Comparison of ENCODE assay signal across 19 mouse cellular contexts in the genomic region with DNA sequence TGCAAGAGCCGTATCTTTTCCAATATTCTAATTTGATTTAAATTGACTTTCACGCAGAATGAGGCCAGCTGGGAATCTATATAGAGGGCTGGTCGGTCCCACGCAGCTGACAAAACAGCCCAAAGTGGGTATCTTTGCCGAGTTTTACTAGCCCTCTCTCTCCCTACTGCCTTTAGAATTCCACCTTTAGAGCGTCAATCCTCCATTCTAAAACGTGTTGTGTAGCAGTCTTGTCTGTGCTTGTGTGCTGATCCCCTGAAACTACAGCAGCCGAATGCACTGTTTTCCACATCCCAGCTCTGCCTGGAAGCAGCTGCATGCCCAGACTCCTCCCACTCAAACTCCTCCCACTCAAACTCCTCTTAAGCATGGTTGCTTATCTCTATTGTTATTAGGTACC. TPM values are rescaled to one million over a fixed set of nuclear protein-coding genes. Genes with fewer than 3 reads are reported as not detected.
A peak's percentile ranks its signal among the peaks of the same experiment; 100 is the strongest.
DNase-seq lines count a peak whose midpoint lies in the region; ATAC-seq and TF ChIP-seq lines count a peak whose summit lies in the region.
"Had no signal": no experiment of that assay in that cellular context is flagged by ENCODE, and none has a peak within 500 bp of the region (broad histone marks: within the 10 kb centered on the region; RNA-seq: fewer than 3 reads in every experiment).

No protein-coding gene starts in this region.

- no peaks in the 10 kb centered on the region for H3K27me3 ChIP-seq in hindbrain, embryonic 16.5 days (replicated peaks; ENCODE audit: control insufficient read depth, insufficient read depth, low read length)
- H3K27me3 ChIP-seq in hindbrain, embryonic 10.5 days (ENCODE audit: insufficient read depth, poor library complexity, severe bottlenecking) = no peaks in the 10 kb centered on the region
- H3K27me3 ChIP-seq in midbrain, embryonic 10.5 days (ENCODE audit: low read depth, poor library complexity, severe bottlenecking) = no peaks in the 10 kb centered on the region
- H3K27me3 ChIP-seq in midbrain, embryonic 16.5 days (ENCODE audit: control insufficient read depth, insufficient read depth, low read depth, low read length) = no peaks in the 10 kb centered on the region
- H3K27me3 ChIP-seq: CH12.LX; embryonic facial prominence, embryonic 12.5 days; forebrain, embryonic 15.5 days; hindbrain, embryonic 13.5 days had no signal

- H3K36me3 ChIP-seq in hindbrain, embryonic 16.5 days (ENCODE audit: control insufficient read depth, insufficient read depth, low read length) = no peaks in the 10 kb centered on the region
- H3K36me3 ChIP-seq in hindbrain, embryonic 10.5 days = no peaks in the 10 kb centered on the region
- H3K36me3 ChIP-seq in midbrain, embryonic 10.5 days = no peaks in the 10 kb centered on the region
- no peaks in the 10 kb centered on the region for H3K36me3 ChIP-seq in midbrain, embryonic 16.5 days (ENCODE audit: control insufficient read depth, insufficient read depth, low read length)
- H3K36me3 ChIP-seq: embryonic facial prominence, embryonic 12.5 days; forebrain, embryonic 15.5 days; heart, embryonic 10.5 days; hindbrain, embryonic 13.5 days had no signal

- H3K9me3 ChIP-seq in hindbrain, embryonic 16.5 days (ENCODE audit: control insufficient read depth, low read length) = no peaks in the 10 kb centered on the region
- no peaks in the 10 kb centered on the region for H3K9me3 ChIP-seq in hindbrain, embryonic 10.5 days
- no peaks in the 10 kb centered on the region for H3K9me3 ChIP-seq in midbrain, embryonic 10.5 days (replicated peaks)
- no peaks in the 10 kb centered on the region for H3K9me3 ChIP-seq in midbrain, embryonic 16.5 days (replicated peaks; ENCODE audit: control insufficient read depth, low read length, poor library complexity, severe bottlenecking)
- H3K9me3 ChIP-seq: embryonic facial prominence, embryonic 12.5 days; forebrain, embryonic 15.5 days; heart, embryonic 10.5 days; hindbrain, embryonic 13.5 days had no signal

- no peak overlapping the region for H3K4me2 ChIP-seq in hindbrain, embryonic 16.5 days (ENCODE audit: low read length)
- H3K4me2 ChIP-seq in midbrain, embryonic 16.5 days (ENCODE audit: low read length) = no peak overlapping the region
- H3K4me2 ChIP-seq: embryonic facial prominence, embryonic 12.5 days; forebrain, embryonic 15.5 days; hindbrain, embryonic 13.5 days had no signal

- ATAC-seq in hindbrain, embryonic 16.5 days = 0 out of 2 replicates have a peak, but pooled peaks have one; percentile 34
- ATAC-seq in midbrain, embryonic 16.5 days = no peak
- ATAC-seq: forebrain, embryonic 15.5 days had no signal

- H3K9ac ChIP-seq in hindbrain, embryonic 16.5 days (ENCODE audit: low read depth, low read length) = no peak overlapping the region
- no peak overlapping the region for H3K9ac ChIP-seq in midbrain, embryonic 16.5 days (ENCODE audit: low read depth, low read length)
- H3K9ac ChIP-seq: embryonic facial prominence, embryonic 12.5 days; forebrain, embryonic 15.5 days; hindbrain, embryonic 13.5 days had no signal

- no peak for DNase-seq in hindbrain, embryonic 10.5 days (ENCODE audit: low spot score)
- DNase-seq in midbrain, embryonic 10.5 days (ENCODE audit: low spot score) = no peak
- peak; percentile 72 for DNase-seq in brain, adult 2 months (ENCODE audit: low read depth, low spot score)
- DNase-seq: adrenal gland, adult 2 months; adrenal gland, postnatal 25 days; cerebellum, adult 8-10 months; cerebellum, postnatal 14 days; gastrocnemius, postnatal 36 days; heart, adult 11 months; heart, postnatal 10 days; heart, postnatal 4 days had no signal

- no peak for TF ChIP-seq CTCF in olfactory bulb, adult 2 months (IDR thresholded peaks at IDR 0.05; ENCODE audit: insufficient read depth, low read depth, low read length)

- no peak overlapping the region for H3K27ac ChIP-seq in hindbrain, embryonic 16.5 days (ENCODE audit: low read depth, low read length)
- H3K27ac ChIP-seq in hindbrain, embryonic 10.5 days = no peak overlapping the region
- 0 out of 2 replicates have a peak overlapping the region, but pooled peaks have one; percentile 33 for H3K27ac ChIP-seq in midbrain, embryonic 10.5 days (replicated peaks)
- no peak overlapping the region for H3K27ac ChIP-seq in midbrain, embryonic 16.5 days (ENCODE audit: low read length)
- peak overlapping the region; percentile 66 for H3K27ac ChIP-seq in olfactory bulb, adult 2 months (ENCODE audit: insufficient read depth, low read depth, low read length)
- H3K27ac ChIP-seq: embryonic facial prominence, embryonic 12.5 days; forebrain, embryonic 15.5 days; heart, embryonic 10.5 days; hindbrain, embryonic 13.5 days had no signal

- 58% methylated on average over 8 of the region's 8 CpGs for WGBS in hindbrain, embryonic 16.5 days
- 71% methylated on average over 8 of the region's 8 CpGs for WGBS in hindbrain, embryonic 10.5 days
- 81% methylated on average over 8 of the region's 8 CpGs for WGBS in midbrain, embryonic 10.5 days
- 70% methylated on average over 8 of the region's 8 CpGs for WGBS in midbrain, embryonic 16.5 days
- WGBS in olfactory bulb, adult 2 months = 36% methylated on average over 8 of the region's 8 CpGs

- no peak overlapping the region for H3K4me3 ChIP-seq in hindbrain, embryonic 16.5 days (ENCODE audit: low read length)
- H3K4me3 ChIP-seq in hindbrain, embryonic 10.5 days = no peak overlapping the region
- H3K4me3 ChIP-seq in midbrain, embryonic 10.5 days = no peak overlapping the region
- no peak overlapping the region for H3K4me3 ChIP-seq in midbrain, embryonic 16.5 days (ENCODE audit: low read depth, low read length)
- H3K4me3 ChIP-seq in olfactory bulb, adult 2 months (ENCODE audit: insufficient read depth, low read depth, low read length) = no peak overlapping the region
- H3K4me3 ChIP-seq: embryonic facial prominence, embryonic 12.5 days; forebrain, embryonic 15.5 days; heart, embryonic 10.5 days; hindbrain, embryonic 13.5 days had no signal

- no peaks in the 10 kb centered on the region for H3K4me1 ChIP-seq in hindbrain, embryonic 16.5 days (ENCODE audit: control insufficient read depth, insufficient read depth, low read depth, low read length)
- H3K4me1 ChIP-seq in hindbrain, embryonic 10.5 days (replicated peaks) = no peaks in the 10 kb centered on the region
- H3K4me1 ChIP-seq in midbrain, embryonic 10.5 days = no peaks in the 10 kb centered on the region
- no peaks in the 10 kb centered on the region for H3K4me1 ChIP-seq in midbrain, embryonic 16.5 days (ENCODE audit: control insufficient read depth, insufficient read depth, low read length)
- H3K4me1 ChIP-seq in olfactory bulb, adult 2 months (ENCODE audit: control insufficient read depth, insufficient read depth, low read length) = peaks cover 12% of the 10 kb centered on the region
- H3K4me1 ChIP-seq: embryonic facial prominence, embryonic 12.5 days; forebrain, embryonic 15.5 days; hindbrain, embryonic 13.5 days had no signal

- no peak for TF ChIP-seq POLR2A in olfactory bulb, adult 2 months (IDR thresholded peaks at IDR 0.05; ENCODE audit: insufficient read depth, low read depth, low read length)

RNA-seq across cellular contexts. Expression of a gene that starts 44.4 kb away (rescaled TPM):
- polyA plus RNA-seq in hindbrain, embryonic 16.5 days (2015; fragmentation: Nextera tagmentation; extraction: Ambion mirVana) = 4.9 and 5.6 TPM in 2 replicates
- polyA plus RNA-seq in hindbrain, embryonic 10.5 days (2016; fragmentation: Nextera tagmentation; extraction: Ambion mirVana) = 0.31 and 0.58 TPM in 2 replicates
- polyA plus RNA-seq in midbrain, embryonic 10.5 days (2016; fragmentation: Nextera tagmentation; extraction: Ambion mirVana) = 0.33 and 0.71 TPM in 2 replicates
- 6.5 TPM in 2 replicates for polyA plus RNA-seq in midbrain, embryonic 16.5 days (2015; fragmentation: Nextera tagmentation; extraction: Ambion mirVana)
- polyA plus RNA-seq in olfactory bulb, adult 2 months (2012; ENCODE audit: insufficient read depth, insufficient read length, low replicate concordance, missing spikeins) = 128 TPM in 1 of 2 replicates, not detected in the other

Comparison
In these comparisons a context has a peak if more than half of its experiments do, and no peak if none do; other contexts are left out.
1. H3K27ac ChIP-seq: peak in midbrain, embryonic 10.5 days (single experiment) and olfactory bulb, adult 2 months (single experiment); none in hindbrain, embryonic 16.5 days (single experiment), hindbrain, embryonic 10.5 days (single experiment) and midbrain, embryonic 16.5 days (single experiment).